Mouse (Mus musculus) neural tube, embryonic 13.5 days (tissue): ENCODE data around the gene 4933415A04Rik. TPM values are rescaled to one million over a fixed set of nuclear protein-coding genes. Genes with fewer than 3 reads are reported as not detected.

Experiments
- ATAC-seq: fragments of 200-750 bp; cut with Nextera tagmentation; 2 replicates; pipeline ENCODE4 v1.8.0; 2017; ENCODE audit warnings: low read depth, mild to moderate bottlenecking, moderate TSS enrichment, moderate library complexity
- H3K27ac ChIP-seq: fragments of 300-500 bp; sonication (generic); replicated peaks from 2 replicates; pipeline ENCODE4 v1.5.1; 2015; ENCODE audit warnings: moderate library complexity, mild to moderate bottlenecking, inconsistent platforms
- H3K27me3 ChIP-seq: fragments of 300-500 bp; sonication (generic); 2 replicates; pipeline ENCODE4 v1.6.1; 2015; ENCODE audit warnings: mild to moderate bottlenecking, inconsistent platforms
- H3K36me3 ChIP-seq: fragments of 300-500 bp; sonication (generic); 2 replicates; pipeline ENCODE4 v1.6.1; 2015; ENCODE audit warnings: mild to moderate bottlenecking, inconsistent platforms
- H3K4me1 ChIP-seq: fragments of 300-500 bp; sonication (generic); replicated peaks from 2 replicates; pipeline ENCODE4 v1.6.1; 2015; ENCODE audit warnings: inconsistent platforms
- H3K4me2 ChIP-seq: fragments of 300-500 bp; sonication (generic); 2 replicates; pipeline ENCODE4 v1.6.1; 2015; ENCODE audit warnings: inconsistent platforms, mild to moderate bottlenecking, moderate library complexity
- H3K4me3 ChIP-seq: fragments of 300-500 bp; sonication (generic); 2 replicates; pipeline ENCODE4 v1.5.1; 2015; ENCODE audit warnings: mild to moderate bottlenecking, inconsistent platforms
- H3K9ac ChIP-seq: fragments of 300-500 bp; sonication (generic); 2 replicates; pipeline ENCODE4 v1.6.1; 2015; ENCODE audit warnings: moderate library complexity, mild to moderate bottlenecking, inconsistent platforms
- H3K9me3 ChIP-seq: fragments of 300-500 bp; sonication (generic); 2 replicates; pipeline ENCODE4 v1.6.1; 2016; ENCODE audit warnings: inconsistent platforms
- WGBS: fragments of 180-500 bp; shearing (Covaris S2); methylation state at CpG from one replicate; pipeline ENCODE4 v1.1.7; 2015; 5-methylcytosine and 5-hydroxymethylcytosine counted together
- polyA plus RNA-seq: library from polyadenylated mRNA; unstranded; fragments of >200 nt; fragmentation: Nextera tagmentation; extraction: Ambion mirVana; gene quantifications from 2 replicates; pipeline ENCODE4 v1.2.1, GENCODE M21; 2015

The 4933415A04Rik gene
- polyA plus RNA-seq, 1 experiment from 2014 or later = 7.1 TPM

- Histone ChIP-seq H3K36me3 (peaks cover 24% of the 10 kb centered on the region), H3K4me3 (no peak overlapping the region), H3K4me1 (peaks cover 25% of the 10 kb centered on the region), H3K9me3 (no peaks in the 10 kb centered on the region), H3K9ac (no peak overlapping the region), H3K27ac (no peak overlapping the region; the same call in 1 of the 2 replicates), H3K27me3 (no peaks in the 10 kb centered on the region), H3K4me2 (no peak overlapping the region)
- 68% methylated on average over 11 of the region's 11 CpGs for WGBS
- ATAC-seq = no peak
Measured at GRCm38 (mm10) chr11:43577713-43578478, 8.9 kb upstream of the 4933415A04Rik start.

GRCm38 (mm10) chr11:43585211-43586005 is 1.4 kb upstream of the 4933415A04Rik start:
- 92% methylated on average over 22 of the region's 22 CpGs for WGBS
- ATAC-seq = no peak

GRCm38 (mm10) chr11:43589530-43590072 is 2.8 kb downstream of the 4933415A04Rik start:
- H3K9ac ChIP-seq = no peak overlapping the region
- no peak overlapping the region for H3K4me2 ChIP-seq
- H3K4me3 ChIP-seq = no peak overlapping the region
- WGBS = 40% methylated on average over 6 of the region's 6 CpGs
- no peaks in the 10 kb centered on the region for H3K27me3 ChIP-seq
- no peak overlapping the region for H3K27ac ChIP-seq
- no peaks in the 10 kb centered on the region for H3K9me3 ChIP-seq
- peaks cover 12% of the 10 kb centered on the region for H3K4me1 ChIP-seq
- ATAC-seq = no peak
- peaks cover 27% of the 10 kb centered on the region for H3K36me3 ChIP-seq

More at GRCm38 (mm10) chr11:43585211-43586005, 1.4 kb upstream of the 4933415A04Rik start:
- Histone ChIP-seq H3K27ac (no peak overlapping the region), H3K4me2 (no peak overlapping the region), H3K9ac (no peak overlapping the region), H3K9me3 (no peaks in the 10 kb centered on the region), H3K36me3 (peaks cover 53% of the 10 kb centered on the region), H3K4me3 (no peak overlapping the region), H3K4me1 (peaks cover 12% of the 10 kb centered on the region), H3K27me3 (no peaks in the 10 kb centered on the region)

- H3K4me3 ChIP-seq = no peak within 1 kb of the TSS
- no peaks in the 10 kb centered on the region for H3K27me3 ChIP-seq
- H3K9me3 ChIP-seq = no peaks in the 10 kb centered on the region
- no peak within 1 kb of the TSS for H3K9ac ChIP-seq
- H3K36me3 ChIP-seq = no peaks in the 10 kb centered on the region
- 85% methylated on average over 5 of the region's 5 CpGs for WGBS
- ATAC-seq = no peak
- no peak within 1 kb of the TSS for H3K27ac ChIP-seq
- H3K4me1 ChIP-seq = no peaks in the 10 kb centered on the region
- H3K4me2 ChIP-seq = no peak within 1 kb of the TSS
Measured at GRCm38 (mm10) chr11:43601440-43601839, 14.6 kb downstream of the 4933415A04Rik start, which contains the start of gene Fabp6. Fabp6 (minus strand) TSS chr11:43601540.

GRCm38 (mm10) chr11:43604207-43604606 is 17.4 kb downstream of the 4933415A04Rik start:
- ATAC-seq = no peak
- H3K27me3 ChIP-seq = no peaks in the 10 kb centered on the region
- WGBS = 93% methylated on average over 2 of the region's 2 CpGs

GRCm38 (mm10) chr11:43604891-43605290 is 18.1 kb downstream of the 4933415A04Rik start:
- no peaks in the 10 kb centered on the region for H3K36me3 ChIP-seq
- H3K27ac ChIP-seq = no peak overlapping the region
- no peak overlapping the region for H3K4me2 ChIP-seq
- no peak for ATAC-seq
- no peaks in the 10 kb centered on the region for H3K27me3 ChIP-seq
- H3K9me3 ChIP-seq = no peaks in the 10 kb centered on the region
- H3K4me3 ChIP-seq = no peak overlapping the region
- 94% methylated on average over 6 of the region's 6 CpGs for WGBS
- peaks cover 11% of the 10 kb centered on the region for H3K4me1 ChIP-seq
- H3K9ac ChIP-seq = no peak overlapping the region

More at GRCm38 (mm10) chr11:43604207-43604606, 17.4 kb downstream of the 4933415A04Rik start:
- H3K4me3 ChIP-seq = no peak overlapping the region
- H3K9ac ChIP-seq = no peak overlapping the region
- no peaks in the 10 kb centered on the region for H3K9me3 ChIP-seq
- no peak overlapping the region for H3K4me2 ChIP-seq
- H3K36me3 ChIP-seq = no peaks in the 10 kb centered on the region
- H3K4me1 ChIP-seq = peaks cover 11% of the 10 kb centered on the region
- H3K27ac ChIP-seq = no peak overlapping the region

- Histone ChIP-seq H3K9me3 (no peaks in the 10 kb centered on the region), H3K27ac (no peak overlapping the region), H3K4me1 (peaks cover 15% of the 10 kb centered on the region), H3K9ac (no peak overlapping the region), H3K4me3 (no peak overlapping the region), H3K36me3 (no peaks in the 10 kb centered on the region), H3K4me2 (no peak overlapping the region), H3K27me3 (no peaks in the 10 kb centered on the region)
- ATAC-seq = no peak
- WGBS = 83% methylated on average over 6 of the region's 6 CpGs
Measured at GRCm38 (mm10) chr11:43605859-43606258, 19.0 kb downstream of the 4933415A04Rik start.

- H3K36me3 ChIP-seq = no peaks in the 10 kb centered on the region
- WGBS = 34% methylated on average over 3 of the region's 3 CpGs
- ATAC-seq = 0 out of 2 replicates have a peak, but pooled peaks have one; percentile 32
Measured at GRCm38 (mm10) chr11:43608440-43608839, 21.6 kb downstream of the 4933415A04Rik start.

GRCm38 (mm10) chr11:43610006-43610661 is 23.3 kb downstream of the 4933415A04Rik start:
- no peaks in the 10 kb centered on the region for H3K9me3 ChIP-seq
- WGBS = 71% methylated on average over 10 of the region's 10 CpGs
- H3K9ac ChIP-seq = no peak overlapping the region
- H3K27me3 ChIP-seq = no peaks in the 10 kb centered on the region
- no peak overlapping the region for H3K4me3 ChIP-seq
- H3K4me1 ChIP-seq = peaks cover 24% of the 10 kb centered on the region
- H3K4me2 ChIP-seq = no peak overlapping the region
- H3K27ac ChIP-seq = no peak overlapping the region
- H3K36me3 ChIP-seq = no peaks in the 10 kb centered on the region
- no peak for ATAC-seq

More at GRCm38 (mm10) chr11:43608440-43608839, 21.6 kb downstream of the 4933415A04Rik start:
- Histone ChIP-seq H3K9ac (no peak overlapping the region), H3K27ac (no peak overlapping the region; the same call in 1 of the 2 replicates), H3K4me1 (peaks cover 24% of the 10 kb centered on the region), H3K4me2 (no peak overlapping the region), H3K4me3 (no peak overlapping the region), H3K9me3 (no peaks in the 10 kb centered on the region), H3K27me3 (no peaks in the 10 kb centered on the region)

GRCm38 (mm10) chr11:43610662-43611033 is 23.8 kb downstream of the 4933415A04Rik start:
- 76% methylated on average over 5 of the region's 5 CpGs for WGBS
- Histone ChIP-seq H3K4me3 (no peak overlapping the region), H3K36me3 (no peaks in the 10 kb centered on the region), H3K9me3 (no peaks in the 10 kb centered on the region), H3K27me3 (no peaks in the 10 kb centered on the region), H3K27ac (no peak overlapping the region), H3K4me1 (peaks cover 24% of the 10 kb centered on the region), H3K4me2 (no peak overlapping the region), H3K9ac (no peak overlapping the region)
- ATAC-seq = no peak

GRCm38 (mm10) chr11:43612834-43613488 is 26.1 kb downstream of the 4933415A04Rik start:
- no peaks in the 10 kb centered on the region for H3K27me3 ChIP-seq
- H3K4me2 ChIP-seq = no peak overlapping the region
- ATAC-seq = peak; percentile 73
- H3K4me3 ChIP-seq = no peak overlapping the region
- no peaks in the 10 kb centered on the region for H3K9me3 ChIP-seq
- peaks cover 32% of the 10 kb centered on the region for H3K4me1 ChIP-seq
- H3K36me3 ChIP-seq = no peaks in the 10 kb centered on the region
- peak overlapping the region; percentile 86 for H3K27ac ChIP-seq
- peak overlapping the region; percentile 46; the same call in 1 of the 2 replicates for H3K9ac ChIP-seq
- 26% methylated on average over 12 of the region's 12 CpGs for WGBS
